Mouse (Mus musculus): ENCODE results near the gene Dok7. TPM values are rescaled to one million over a fixed set of nuclear protein-coding genes. Genes with fewer than 3 reads are reported as not detected.

Gene Dok7
- polyA plus RNA-seq, 1 experiment from 2014 or later, result 8.8 TPM

- Histone ChIP-seq H3K27me3 (ENCODE audit: control insufficient read depth, insufficient read depth, low read length) (peaks cover 11% of the 10 kb centered on the region; the same call in 1 of the 2 replicates), H3K4me3 (ENCODE audit: control insufficient read depth in 1 of 2, insufficient read depth in 1 of 2, low read depth in 1 of 2, low read length in 2 of 2) (no peak overlapping the region), H3K9me3 (ENCODE audit: control insufficient read depth, low read length) (no peaks in the 10 kb centered on the region), H3K27ac (replicated peaks in 1 of 2; ENCODE audit: control insufficient read depth in 1 of 2, insufficient read depth in 1 of 2, low read depth in 2 of 2, low read length in 2 of 2) (no peak overlapping the region), H3K4me2 (ENCODE audit: low read length) (no peak overlapping the region), H3K36me3 (ENCODE audit: control insufficient read depth, insufficient read depth, low read length) (no peaks in the 10 kb centered on the region), H3K4me1 (ENCODE audit: control insufficient read depth in 2 of 2, insufficient read depth in 2 of 2, low read length in 2 of 2) (peaks cover 17 to 32% of the 10 kb centered on the region in 2 experiments), H3K9ac (ENCODE audit: low read length) (no peak overlapping the region)
- 67% methylated on average over 12 of the region's 12 CpGs for WGBS
- no peak for ATAC-seq (ENCODE audit: insufficient number of reproducible peaks, insufficient read depth, low FRiP score, low read depth)
These were observed 1.5 kb upstream of the Dok7 start for GRCm38 (mm10) chr5:35055076-35055475.

GRCm38 (mm10) chr5:35057582-35057981 lies 1.0 kb downstream of the Dok7 start:
- WGBS, result 30% methylated on average over 4 of the region's 4 CpGs
- no peak overlapping the region for H3K27ac ChIP-seq (replicated peaks in 1 of 2; ENCODE audit: control insufficient read depth in 1 of 2, insufficient read depth in 1 of 2, low read depth in 2 of 2, low read length in 2 of 2)
- no peaks in the 10 kb centered on the region for H3K9me3 ChIP-seq (ENCODE audit: control insufficient read depth, low read length)
- H3K4me3 ChIP-seq (ENCODE audit: control insufficient read depth in 1 of 2, insufficient read depth in 1 of 2, low read depth in 1 of 2, low read length in 2 of 2), result peak overlapping the region; percentile 59 to 71
- H3K36me3 ChIP-seq (ENCODE audit: control insufficient read depth, insufficient read depth, low read length), result no peaks in the 10 kb centered on the region
- peaks cover 11% of the 10 kb centered on the region; the same call in 1 of the 2 replicates for H3K27me3 ChIP-seq (ENCODE audit: control insufficient read depth, insufficient read depth, low read length)
- peak overlapping the region; percentile 94 for H3K4me2 ChIP-seq (ENCODE audit: low read length)
- H3K9ac ChIP-seq (ENCODE audit: low read length), result peak overlapping the region; percentile 87
- ATAC-seq (ENCODE audit: insufficient number of reproducible peaks, insufficient read depth, low FRiP score, low read depth), result no peak
- H3K4me1 ChIP-seq (ENCODE audit: control insufficient read depth in 2 of 2, insufficient read depth in 2 of 2, low read length in 2 of 2), result peaks cover 23 to 39% of the 10 kb centered on the region in 2 experiments

- Histone ChIP-seq H3K9ac (ENCODE audit: low read length) (peak overlapping the region; percentile 87; the same call in 1 of the 2 replicates), H3K36me3 (ENCODE audit: control insufficient read depth, insufficient read depth, low read length) (no peaks in the 10 kb centered on the region), H3K9me3 (ENCODE audit: control insufficient read depth, low read length) (no peaks in the 10 kb centered on the region), H3K4me1 (ENCODE audit: control insufficient read depth in 2 of 2, insufficient read depth in 2 of 2, low read length in 2 of 2) (peaks cover 23 to 39% of the 10 kb centered on the region in 2 experiments), H3K27me3 (ENCODE audit: control insufficient read depth, insufficient read depth, low read length) (peaks cover 11% of the 10 kb centered on the region; the same call in 1 of the 2 replicates), H3K4me3 (ENCODE audit: control insufficient read depth in 1 of 2, insufficient read depth in 1 of 2, low read depth in 1 of 2, low read length in 2 of 2) (peak overlapping the region in 1 of 2 experiments; percentile 71; a peak in 2 of 4 replicates), H3K27ac (replicated peaks in 1 of 2; ENCODE audit: control insufficient read depth in 1 of 2, insufficient read depth in 1 of 2, low read depth in 2 of 2, low read length in 2 of 2) (no peak overlapping the region), H3K4me2 (ENCODE audit: low read length) (peak overlapping the region; percentile 94)
- ATAC-seq (ENCODE audit: insufficient number of reproducible peaks, insufficient read depth, low FRiP score, low read depth), result no peak
- 52% methylated on average over 1 of the region's 1 CpGs for WGBS
These were observed 1.6 kb downstream of the Dok7 start for GRCm38 (mm10) chr5:35058216-35058615.

- Histone ChIP-seq H3K4me1 (ENCODE audit: control insufficient read depth in 2 of 2, insufficient read depth in 2 of 2, low read length in 2 of 2) (peaks cover 23 to 32% of the 10 kb centered on the region in 2 experiments), H3K36me3 (ENCODE audit: control insufficient read depth, insufficient read depth, low read length) (no peaks in the 10 kb centered on the region), H3K27ac (replicated peaks in 1 of 2; ENCODE audit: control insufficient read depth in 1 of 2, insufficient read depth in 1 of 2, low read depth in 2 of 2, low read length in 2 of 2) (peak overlapping the region; percentile 75), H3K27me3 (ENCODE audit: control insufficient read depth, insufficient read depth, low read length) (peaks cover 11% of the 10 kb centered on the region; the same call in 1 of the 2 replicates), H3K9ac (ENCODE audit: low read length) (peak overlapping the region; percentile 61; the same call in 1 of the 2 replicates), H3K4me2 (ENCODE audit: low read length) (no peak overlapping the region), H3K4me3 (ENCODE audit: control insufficient read depth in 1 of 2, insufficient read depth in 1 of 2, low read depth in 1 of 2, low read length in 2 of 2) (no peak overlapping the region), H3K9me3 (ENCODE audit: control insufficient read depth, low read length) (no peaks in the 10 kb centered on the region)
- ATAC-seq (ENCODE audit: insufficient number of reproducible peaks, insufficient read depth, low FRiP score, low read depth), result peak; percentile 32
- WGBS, result 34% methylated on average over 3 of the region's 3 CpGs
These were observed 3.5 kb downstream of the Dok7 start for GRCm38 (mm10) chr5:35060098-35060497.

GRCm38 (mm10) chr5:35069841-35070240 lies 13.3 kb downstream of the Dok7 start:
- Histone ChIP-seq H3K9me3 (ENCODE audit: control insufficient read depth, low read length) (no peaks in the 10 kb centered on the region), H3K9ac (ENCODE audit: low read length) (no peak overlapping the region), H3K27me3 (ENCODE audit: control insufficient read depth, insufficient read depth, low read length) (no peaks in the 10 kb centered on the region), H3K4me1 (ENCODE audit: control insufficient read depth in 2 of 2, insufficient read depth in 2 of 2, low read length in 2 of 2) (peaks cover 0 to 11% of the 10 kb centered on the region in 2 experiments; a peak in 2 of 4 replicates), H3K27ac (replicated peaks in 1 of 2; ENCODE audit: control insufficient read depth in 1 of 2, insufficient read depth in 1 of 2, low read depth in 2 of 2, low read length in 2 of 2) (no peak overlapping the region), H3K4me3 (ENCODE audit: control insufficient read depth in 1 of 2, insufficient read depth in 1 of 2, low read depth in 1 of 2, low read length in 2 of 2) (no peak overlapping the region), H3K36me3 (ENCODE audit: control insufficient read depth, insufficient read depth, low read length) (peaks cover 11% of the 10 kb centered on the region; the same call in 1 of the 2 replicates), H3K4me2 (ENCODE audit: low read length) (no peak overlapping the region)
- ATAC-seq (ENCODE audit: insufficient number of reproducible peaks, insufficient read depth, low FRiP score, low read depth), result no peak
- 87% methylated on average over 2 of the region's 2 CpGs for WGBS

- no peak for ATAC-seq (ENCODE audit: insufficient number of reproducible peaks, insufficient read depth, low FRiP score, low read depth)
- H3K4me2 ChIP-seq (ENCODE audit: low read length), result no peak overlapping the region
- no peak overlapping the region for H3K4me3 ChIP-seq (ENCODE audit: control insufficient read depth in 1 of 2, insufficient read depth in 1 of 2, low read depth in 1 of 2, low read length in 2 of 2)
- H3K4me1 ChIP-seq (ENCODE audit: control insufficient read depth in 2 of 2, insufficient read depth in 2 of 2, low read length in 2 of 2), result peaks cover 0 to 11% of the 10 kb centered on the region in 2 experiments; a peak in 2 of 4 replicates
- H3K9me3 ChIP-seq (ENCODE audit: control insufficient read depth, low read length), result no peaks in the 10 kb centered on the region
- no peak overlapping the region for H3K27ac ChIP-seq (replicated peaks in 1 of 2; ENCODE audit: control insufficient read depth in 1 of 2, insufficient read depth in 1 of 2, low read depth in 2 of 2, low read length in 2 of 2)
- 69% methylated on average over 8 of the region's 8 CpGs for WGBS
- no peaks in the 10 kb centered on the region for H3K27me3 ChIP-seq (ENCODE audit: control insufficient read depth, insufficient read depth, low read length)
- H3K9ac ChIP-seq (ENCODE audit: low read length), result no peak overlapping the region
- H3K36me3 ChIP-seq (ENCODE audit: control insufficient read depth, insufficient read depth, low read length), result peaks cover 15% of the 10 kb centered on the region
These were observed 13.7 kb downstream of the Dok7 start for GRCm38 (mm10) chr5:35070314-35070713.

GRCm38 (mm10) chr5:35070953-35071352 lies 14.4 kb downstream of the Dok7 start:
- WGBS, result 58% methylated on average over 7 of the region's 7 CpGs
- Histone ChIP-seq H3K36me3 (ENCODE audit: control insufficient read depth, insufficient read depth, low read length) (peaks cover 22% of the 10 kb centered on the region), H3K27ac (replicated peaks in 1 of 2; ENCODE audit: control insufficient read depth in 1 of 2, insufficient read depth in 1 of 2, low read depth in 2 of 2, low read length in 2 of 2) (no peak overlapping the region), H3K9ac (ENCODE audit: low read length) (no peak overlapping the region), H3K4me2 (ENCODE audit: low read length) (no peak overlapping the region), H3K4me3 (ENCODE audit: control insufficient read depth in 1 of 2, insufficient read depth in 1 of 2, low read depth in 1 of 2, low read length in 2 of 2) (no peak overlapping the region), H3K9me3 (ENCODE audit: control insufficient read depth, low read length) (no peaks in the 10 kb centered on the region), H3K4me1 (ENCODE audit: control insufficient read depth in 2 of 2, insufficient read depth in 2 of 2, low read length in 2 of 2) (peaks cover 0 to 11% of the 10 kb centered on the region in 2 experiments; a peak in 2 of 4 replicates), H3K27me3 (ENCODE audit: control insufficient read depth, insufficient read depth, low read length) (no peaks in the 10 kb centered on the region)
- no peak for ATAC-seq (ENCODE audit: insufficient number of reproducible peaks, insufficient read depth, low FRiP score, low read depth)

- no peak for ATAC-seq (ENCODE audit: insufficient number of reproducible peaks, insufficient read depth, low FRiP score, low read depth)
- H3K27ac ChIP-seq (replicated peaks in 1 of 2; ENCODE audit: control insufficient read depth in 1 of 2, insufficient read depth in 1 of 2, low read depth in 2 of 2, low read length in 2 of 2), result no peak overlapping the region
These were observed 15.3 kb downstream of the Dok7 start for GRCm38 (mm10) chr5:35071855-35072254.

More at GRCm38 (mm10) chr5:35071855-35072254, 15.3 kb downstream of the Dok7 start:
- Histone ChIP-seq H3K27me3 (ENCODE audit: control insufficient read depth, insufficient read depth, low read length) (no peaks in the 10 kb centered on the region), H3K9ac (ENCODE audit: low read length) (no peak overlapping the region), H3K36me3 (ENCODE audit: control insufficient read depth, insufficient read depth, low read length) (peaks cover 31% of the 10 kb centered on the region), H3K4me2 (ENCODE audit: low read length) (no peak overlapping the region), H3K9me3 (ENCODE audit: control insufficient read depth, low read length) (no peaks in the 10 kb centered on the region), H3K4me1 (ENCODE audit: control insufficient read depth in 2 of 2, insufficient read depth in 2 of 2, low read length in 2 of 2) (peaks cover 0 to 11% of the 10 kb centered on the region in 2 experiments; a peak in 2 of 4 replicates), H3K4me3 (ENCODE audit: control insufficient read depth in 1 of 2, insufficient read depth in 1 of 2, low read depth in 1 of 2, low read length in 2 of 2) (no peak overlapping the region)
- WGBS, result 85% methylated on average over 6 of the region's 6 CpGs
